Mouse (Mus musculus) forelimb bud, embryonic 11.5 days (tissue): Measurements from ENCODE around the gene Nrxn3.
A peak's percentile ranks its signal among the peaks of the same experiment; 100 is the strongest.

Experiments
- DNase-seq: peaks from one replicate; pipeline ENCODE4 v3.0.0-alpha.2; 2012; ENCODE audit warnings: low read depth, low spot score

Gene Nrxn3

DNA sequence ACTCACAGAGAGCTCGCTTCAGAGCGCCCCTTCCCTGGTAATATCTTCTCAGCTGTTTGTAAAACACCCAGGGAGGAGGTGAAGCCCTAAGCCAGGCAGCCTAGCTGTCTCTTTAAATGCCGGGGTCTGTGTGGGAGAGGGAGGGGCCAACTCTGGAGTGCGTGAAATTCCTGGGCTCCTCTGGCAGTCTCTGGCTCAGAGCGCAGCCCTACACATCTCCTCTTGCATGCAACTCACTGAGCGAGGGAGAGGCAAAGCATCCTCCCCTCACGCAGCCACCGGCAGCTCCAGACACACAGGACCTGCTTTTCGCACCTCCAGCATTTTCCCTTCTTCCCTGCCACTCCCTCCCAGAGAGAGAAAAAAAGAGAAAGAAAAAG, at the start of gene Nrxn3:
Gene Nrxn3, plus strand, starts transcription at position 186 of the 380 bp plus-strand sequence.
- peak; percentile 54 for DNase-seq

DNA sequence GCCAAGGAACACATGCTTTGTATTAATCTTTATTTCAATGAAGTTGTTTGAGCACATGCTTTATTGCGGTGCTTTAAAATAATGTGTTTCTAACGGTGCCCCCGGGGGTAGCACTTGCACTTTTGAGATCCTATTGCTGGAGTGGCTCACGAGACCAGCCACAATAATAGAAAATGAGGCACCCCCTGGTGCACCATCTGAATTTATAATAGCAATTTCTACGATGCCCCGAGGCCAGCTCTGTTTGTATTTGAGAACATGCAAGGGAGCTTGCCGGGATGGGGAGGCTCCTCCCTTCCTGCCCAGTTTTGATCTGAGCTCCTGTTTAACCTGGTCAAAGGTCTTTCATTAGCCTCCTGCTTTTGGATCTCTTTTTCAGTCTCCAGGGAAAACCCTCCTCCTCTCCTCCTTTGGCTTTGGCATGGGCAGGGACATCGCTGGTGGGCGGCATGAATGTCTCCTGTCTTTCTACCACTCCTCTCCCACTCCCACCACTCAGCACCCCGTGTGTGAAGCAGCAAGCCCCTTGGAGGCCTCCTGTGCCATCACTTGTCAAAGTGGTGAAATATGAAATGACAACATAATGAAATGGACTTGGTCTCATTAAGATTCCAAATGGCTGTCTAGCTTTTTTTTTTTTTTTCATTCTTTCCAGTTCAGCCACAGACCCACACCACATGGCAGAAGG, 18.4 kb upstream of the Nrxn3 start:
- DNase-seq: peak; percentile 24

DNA sequence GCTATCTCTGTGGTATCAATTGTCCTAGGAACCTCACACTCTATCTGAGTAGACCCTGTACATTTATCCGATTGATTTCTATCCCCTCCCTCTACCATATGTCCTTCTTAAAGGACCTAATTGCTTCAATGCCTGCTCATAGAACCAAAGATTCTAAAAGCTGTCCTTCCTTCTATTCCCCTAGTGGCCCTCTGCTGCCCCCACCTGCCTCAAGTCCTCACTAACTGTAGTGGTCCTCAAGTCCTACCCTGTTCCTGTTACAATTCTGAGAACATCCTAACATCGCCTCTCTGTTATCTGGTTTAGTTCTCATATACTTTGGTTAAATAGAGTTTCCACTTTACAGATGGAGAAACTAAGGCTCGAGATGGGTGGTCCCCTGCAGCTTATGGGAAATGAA, 16.7 kb upstream of the Nrxn3 start:
- no peak for DNase-seq

DNA sequence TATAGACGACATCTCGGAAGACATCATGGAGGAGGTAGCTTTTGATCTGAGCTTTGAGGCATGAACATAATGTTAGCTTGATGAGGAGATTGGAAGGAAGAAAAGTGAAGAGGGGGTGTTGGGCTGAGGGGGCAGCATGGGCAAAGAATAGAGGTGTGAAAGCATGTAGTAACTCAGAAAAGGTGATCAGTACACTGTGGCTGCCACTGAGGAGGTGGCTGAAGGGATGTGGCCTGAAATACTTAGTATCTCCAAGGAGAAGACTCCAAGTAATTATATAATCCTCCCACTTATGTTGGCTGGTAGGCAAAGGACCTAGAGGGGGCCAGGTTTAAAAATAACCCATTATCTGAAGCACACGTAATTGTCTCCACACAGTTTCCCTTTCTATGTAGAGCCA, 14.9 kb upstream of the Nrxn3 start:
- DNase-seq: no peak

DNA sequence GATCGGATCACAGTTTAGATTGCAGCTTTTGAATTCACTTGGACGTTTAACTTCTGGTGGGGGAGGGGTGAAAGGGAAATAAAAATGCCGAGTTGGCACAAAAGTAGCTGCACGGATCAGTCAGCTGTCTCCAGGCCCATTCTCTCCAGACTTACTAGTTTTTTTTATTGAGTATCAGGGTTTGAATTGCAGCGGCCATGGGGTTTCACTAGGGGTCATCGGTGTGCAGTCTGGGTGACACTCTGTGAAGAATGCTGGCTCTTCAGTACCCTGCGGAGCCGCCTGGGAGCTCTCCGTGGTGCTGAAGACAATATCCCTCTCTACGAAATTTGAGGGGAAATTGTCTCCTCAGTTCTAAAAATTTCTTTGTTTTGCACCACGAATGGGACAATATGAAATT, 13.5 kb upstream of the Nrxn3 start:
- peak; percentile 85 for DNase-seq

DNA sequence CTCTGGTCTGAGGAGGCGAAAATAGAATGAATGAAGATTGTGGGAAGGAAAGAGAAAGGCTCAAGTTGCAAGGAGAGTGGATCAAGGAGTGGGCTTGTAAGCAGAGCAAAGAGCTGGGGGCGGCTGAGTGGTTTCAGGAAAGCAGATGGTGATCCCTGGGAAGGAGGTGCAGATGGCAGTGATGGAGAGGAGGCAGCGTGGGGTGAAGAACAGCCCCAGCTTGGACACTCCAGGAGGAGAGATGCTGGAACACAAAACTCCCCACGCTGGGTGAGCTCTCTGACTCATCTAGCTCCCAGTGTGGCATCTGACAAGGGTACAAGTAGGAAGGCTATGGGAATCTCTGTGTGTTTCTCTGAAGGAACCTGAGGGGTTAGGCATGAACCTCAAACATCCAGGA, 9.2 kb upstream of the Nrxn3 start:
- DNase-seq: no peak

DNA sequence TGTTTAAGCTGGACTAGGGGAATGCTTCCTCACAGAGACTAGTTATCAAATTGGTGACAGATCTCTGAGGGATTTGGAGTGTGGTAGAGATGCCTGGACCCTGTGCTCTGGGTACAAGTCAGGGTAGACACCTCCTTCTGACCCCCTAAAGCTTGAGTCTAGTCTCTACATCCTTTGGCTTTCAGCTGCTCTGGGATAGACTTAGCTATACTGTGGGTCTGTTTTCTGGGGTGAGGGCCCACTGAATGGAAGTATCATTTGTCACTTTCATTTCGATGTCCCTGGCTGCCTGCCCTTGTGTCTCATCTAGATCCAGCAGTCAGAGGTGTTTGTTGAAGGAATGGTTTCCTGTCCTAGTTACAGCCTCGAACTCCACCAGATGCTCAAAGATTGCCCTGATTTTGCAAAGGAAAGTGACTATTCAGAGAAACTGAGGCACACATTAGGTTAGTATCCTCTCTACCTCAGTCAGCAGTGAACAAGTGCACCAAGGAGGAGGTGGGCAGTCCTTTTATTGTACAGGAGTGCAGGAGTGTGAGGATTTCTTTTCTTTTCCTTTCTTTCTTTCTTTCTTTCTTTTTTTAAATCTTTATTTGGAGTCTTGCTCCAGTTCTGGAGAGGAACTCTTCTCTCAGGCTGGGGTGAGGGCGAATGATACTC, 515 bp upstream of the Nrxn3 start:
- DNase-seq: no peak

DNA sequence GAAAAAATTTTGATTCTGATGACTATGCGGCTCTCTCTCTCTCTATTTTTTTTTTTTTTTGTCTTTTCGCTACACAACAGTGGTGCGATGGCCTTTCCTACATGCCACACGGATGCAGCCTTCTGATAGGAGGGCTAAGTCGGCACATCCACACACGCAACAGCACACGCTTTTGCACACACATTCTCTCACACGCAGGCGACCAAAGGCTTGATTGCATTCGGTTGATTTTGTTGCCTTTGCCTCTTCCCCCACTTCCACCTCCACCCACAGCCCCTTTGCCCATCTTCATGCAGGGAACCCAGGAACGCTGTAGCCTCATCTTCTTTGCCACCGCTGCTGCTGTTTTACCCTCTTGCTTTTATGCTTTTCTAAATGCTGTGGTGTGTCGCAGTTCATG, 3.6 kb downstream of the Nrxn3 start:
- no peak for DNase-seq

DNA sequence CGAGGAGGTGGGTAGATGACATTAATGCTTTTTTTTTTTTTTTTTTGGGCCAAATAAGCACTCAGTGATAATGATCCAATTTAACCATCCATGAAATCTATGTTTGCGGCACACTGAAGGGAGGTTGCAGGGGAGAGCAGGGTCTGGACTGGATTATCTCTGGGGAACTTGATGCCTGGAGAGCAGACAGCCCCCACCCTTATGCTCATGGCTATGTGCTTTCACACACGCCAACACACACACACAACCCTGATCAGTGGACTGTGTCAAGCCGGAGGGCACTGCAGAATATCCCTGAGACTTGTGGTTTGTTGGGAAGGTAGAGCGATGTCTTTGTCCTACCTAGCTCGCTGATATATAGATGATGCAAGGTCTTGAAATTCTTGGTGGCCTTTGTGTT, 4.1 kb downstream of the Nrxn3 start:
- no peak for DNase-seq

DNA sequence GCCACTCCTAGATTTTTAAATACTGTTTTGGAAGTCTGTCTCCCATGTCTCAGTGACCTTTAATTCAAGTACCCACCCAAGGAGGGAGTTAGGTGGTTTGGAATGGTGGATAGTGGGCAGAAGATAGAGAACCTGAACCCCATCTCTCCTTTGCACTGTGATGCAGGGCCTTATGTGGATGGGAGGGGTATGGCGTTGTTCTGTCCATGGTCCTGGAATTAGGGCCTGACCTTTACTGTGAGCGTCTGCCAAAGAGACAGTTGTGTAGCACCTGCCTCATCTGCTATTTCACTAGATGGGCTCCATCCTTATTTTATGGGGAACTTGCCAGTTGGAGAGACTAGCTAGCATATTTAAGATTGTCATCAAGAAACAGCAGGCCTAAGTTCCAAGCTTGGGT, 8.0 kb downstream of the Nrxn3 start:
- no peak for DNase-seq

DNA sequence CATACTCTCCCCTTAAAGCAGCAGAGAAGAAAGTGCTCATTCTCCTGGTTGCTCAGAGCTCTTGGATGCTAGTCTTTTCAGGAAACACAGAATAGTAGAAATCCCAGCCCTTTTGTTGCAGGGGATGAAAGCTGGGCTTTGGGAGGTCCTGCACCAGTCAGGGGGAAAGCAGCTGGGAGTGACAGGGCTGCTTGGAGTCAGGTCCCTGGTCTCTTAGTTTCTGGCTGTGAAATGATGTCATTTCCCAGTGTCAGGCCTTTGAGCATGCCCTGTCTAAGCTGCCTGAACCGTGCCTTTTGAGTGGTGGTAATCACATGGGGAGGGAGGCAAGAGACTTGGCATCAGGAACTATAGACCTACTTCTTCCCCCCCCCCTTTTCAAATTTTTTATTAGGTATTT, 12.4 kb downstream of the Nrxn3 start:
- no peak for DNase-seq

DNA sequence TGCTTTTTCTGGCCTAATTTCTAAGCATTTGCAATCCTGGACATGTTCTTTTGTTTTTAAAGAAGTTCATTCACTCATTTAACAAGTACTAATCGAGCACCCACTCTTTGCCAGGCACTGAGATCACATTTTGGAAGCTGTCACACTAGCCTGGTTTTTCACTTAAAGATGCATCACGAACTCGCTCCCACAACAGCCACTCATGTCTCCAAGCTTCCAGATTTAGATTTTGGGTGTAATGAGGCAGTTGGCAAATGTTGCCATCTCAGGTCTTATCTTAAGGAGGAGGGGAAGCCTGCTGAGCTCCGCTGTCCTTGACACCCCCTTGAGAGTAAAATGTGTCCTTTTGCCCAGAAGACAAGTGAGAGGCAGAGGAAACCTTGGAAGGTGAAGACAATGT, 14.4 kb downstream of the Nrxn3 start:
- no peak for DNase-seq

DNA sequence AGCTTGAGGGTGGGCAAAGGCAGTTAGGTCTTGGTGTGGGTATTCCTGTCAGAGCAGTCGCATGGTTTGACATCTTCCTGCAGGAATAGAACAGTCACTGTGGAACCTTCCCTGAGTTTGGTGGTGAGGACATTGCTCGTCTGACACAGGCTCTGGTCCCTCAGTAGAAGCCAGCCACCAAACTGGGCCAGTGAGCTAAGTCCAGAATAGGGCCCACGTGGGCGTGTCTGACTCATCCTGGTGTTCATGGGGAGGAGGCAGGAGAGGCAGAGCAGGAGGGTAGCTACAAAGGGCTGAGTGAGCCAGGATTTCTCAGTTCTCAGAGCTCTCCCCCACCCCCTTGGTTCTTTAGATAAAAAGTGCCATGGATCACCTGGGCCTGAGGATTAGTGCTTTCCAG, 15.9 kb downstream of the Nrxn3 start:
- DNase-seq: no peak

DNA sequence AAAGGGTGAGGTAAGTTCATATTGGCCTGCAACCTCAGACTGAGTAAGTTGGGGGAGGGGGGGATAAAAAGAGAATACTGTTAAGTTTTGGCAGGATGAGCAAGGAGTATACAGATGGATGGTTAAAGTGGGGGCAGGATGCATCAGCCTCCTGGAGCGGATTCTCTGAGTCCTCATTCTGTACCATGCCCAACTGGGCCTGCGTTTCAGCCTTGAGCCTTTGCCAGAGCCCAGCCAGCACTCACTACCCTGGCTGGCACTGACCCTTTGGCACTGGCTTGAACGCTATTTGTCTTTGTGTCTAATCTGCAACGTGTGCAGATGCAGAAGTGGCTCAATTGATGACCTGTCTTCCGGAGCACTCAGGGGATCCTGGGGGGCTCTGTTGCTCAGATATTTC, 24.1 kb downstream of the Nrxn3 start:
- no peak for DNase-seq

DNA sequence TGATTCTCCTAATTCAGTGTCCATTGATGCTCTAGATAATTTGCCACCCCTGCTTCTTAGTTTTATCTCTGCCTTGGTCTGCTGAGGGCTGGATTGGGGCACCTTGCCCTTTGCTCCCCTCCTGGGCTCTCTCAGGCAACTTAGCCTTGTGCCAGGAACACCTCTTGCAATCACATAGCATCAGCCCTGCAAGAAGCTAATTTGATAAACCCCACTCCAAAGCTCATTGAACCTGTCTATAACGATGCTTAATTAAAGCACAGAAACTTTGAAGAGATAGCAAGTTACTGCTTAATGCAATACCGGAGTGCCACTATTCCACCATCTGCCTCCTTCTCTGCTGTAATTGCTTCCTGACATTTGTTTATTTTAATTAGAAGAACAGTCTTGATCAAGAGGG, 42.1 kb downstream of the Nrxn3 start:
- no peak for DNase-seq

DNA sequence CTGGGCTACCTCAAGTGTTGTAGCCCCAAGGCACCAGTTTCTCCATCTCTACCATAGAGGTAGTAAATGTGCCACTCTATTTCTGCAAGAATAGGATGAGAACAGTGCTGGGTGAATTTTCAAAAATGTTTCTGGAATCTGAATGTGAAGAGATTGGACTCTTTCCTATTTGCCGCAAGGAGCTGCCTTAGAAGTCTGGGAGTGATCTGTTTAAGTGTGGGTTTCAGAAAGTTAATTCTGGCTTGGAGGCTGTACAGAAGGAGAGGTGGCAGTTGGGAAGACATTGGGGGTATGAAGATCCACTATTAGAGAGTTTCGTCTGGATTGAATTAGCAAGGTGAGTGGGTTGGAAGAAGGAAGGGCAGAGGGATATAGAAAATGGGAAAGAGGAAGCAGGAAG, 52.0 kb downstream of the Nrxn3 start:
- no peak for DNase-seq

DNA sequence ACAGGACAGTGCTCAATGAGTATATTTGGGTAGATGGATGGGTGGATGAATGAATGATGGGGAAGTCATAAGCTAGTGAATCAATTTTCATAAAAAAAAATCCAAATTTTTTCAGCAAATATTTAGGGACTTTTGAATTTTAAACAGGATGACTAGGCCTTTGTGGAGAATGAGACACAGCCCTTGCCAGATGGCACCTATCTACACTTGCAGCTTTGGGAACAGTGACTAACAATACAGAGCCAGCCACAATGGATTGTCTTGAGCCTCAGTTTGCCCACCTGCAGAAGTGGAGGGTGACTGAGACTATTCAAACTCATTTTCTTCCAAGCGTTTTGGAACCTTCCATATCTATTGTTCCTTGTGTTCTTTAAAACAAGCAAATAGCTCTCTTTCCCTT, 55.4 kb downstream of the Nrxn3 start:
- DNase-seq: no peak

DNA sequence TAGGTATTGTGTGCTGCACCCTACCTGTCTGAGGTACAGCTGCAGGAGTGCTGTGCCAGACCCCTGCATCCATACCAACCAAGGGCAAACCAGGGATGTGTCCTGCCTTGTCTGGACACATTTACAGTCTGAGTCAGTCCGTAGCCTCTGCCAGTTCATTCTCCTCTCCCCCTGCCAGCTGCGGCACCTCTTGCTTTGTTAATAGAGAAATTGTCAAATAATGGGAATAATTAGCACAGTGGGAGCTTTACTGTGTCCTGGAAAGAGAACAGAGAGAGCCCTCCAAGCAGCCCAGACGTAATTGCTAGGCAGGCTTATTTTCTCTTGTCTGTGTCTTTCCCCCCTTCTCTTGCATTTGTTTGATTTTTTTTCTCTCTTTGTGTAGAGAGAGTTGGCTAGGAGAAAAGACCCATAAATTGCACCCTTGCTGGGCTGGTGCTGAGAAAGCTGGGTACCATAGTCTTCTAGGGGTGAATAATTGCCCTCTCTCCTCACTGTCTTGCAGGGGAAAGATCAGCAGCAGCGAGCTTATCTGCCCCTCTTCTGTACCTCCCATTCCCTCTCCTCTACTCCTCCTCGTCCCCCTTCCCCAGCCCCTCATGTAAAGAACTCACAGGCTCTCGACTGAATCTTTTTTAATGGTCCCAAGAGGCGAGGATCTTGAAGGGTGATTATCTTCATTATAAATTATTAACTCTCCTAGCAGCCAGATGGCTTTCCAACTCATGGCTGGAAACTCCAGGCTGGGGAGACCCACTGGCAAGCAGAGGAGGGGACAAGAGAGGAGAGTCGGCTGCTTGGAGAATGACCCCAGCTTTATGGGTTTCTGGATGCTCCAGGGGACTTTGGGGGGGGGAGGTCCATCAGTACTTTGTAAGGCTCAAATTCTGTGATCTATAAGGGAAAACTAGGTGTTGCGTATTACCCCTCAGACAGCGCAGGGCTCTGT, 61.8 kb downstream of the Nrxn3 start:
- no peak for DNase-seq

DNA sequence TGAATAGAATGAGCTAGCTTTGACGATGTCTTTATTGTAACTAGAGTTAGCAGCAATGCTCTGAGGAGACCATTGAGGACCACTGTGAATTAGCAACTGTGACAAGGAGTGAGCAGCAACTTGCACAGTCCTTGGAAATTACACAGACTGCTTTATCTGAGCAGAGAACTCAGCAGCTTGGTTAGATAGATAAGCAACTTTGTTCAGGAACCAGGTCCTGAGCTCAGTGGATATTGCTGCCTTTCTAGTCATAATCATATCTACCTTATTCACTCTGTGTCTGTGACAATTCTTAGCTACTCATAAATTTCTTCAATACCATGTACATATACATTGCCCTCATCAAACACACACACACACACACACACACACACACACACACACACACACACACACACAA, 70.6 kb downstream of the Nrxn3 start:
- DNase-seq: no peak

DNA sequence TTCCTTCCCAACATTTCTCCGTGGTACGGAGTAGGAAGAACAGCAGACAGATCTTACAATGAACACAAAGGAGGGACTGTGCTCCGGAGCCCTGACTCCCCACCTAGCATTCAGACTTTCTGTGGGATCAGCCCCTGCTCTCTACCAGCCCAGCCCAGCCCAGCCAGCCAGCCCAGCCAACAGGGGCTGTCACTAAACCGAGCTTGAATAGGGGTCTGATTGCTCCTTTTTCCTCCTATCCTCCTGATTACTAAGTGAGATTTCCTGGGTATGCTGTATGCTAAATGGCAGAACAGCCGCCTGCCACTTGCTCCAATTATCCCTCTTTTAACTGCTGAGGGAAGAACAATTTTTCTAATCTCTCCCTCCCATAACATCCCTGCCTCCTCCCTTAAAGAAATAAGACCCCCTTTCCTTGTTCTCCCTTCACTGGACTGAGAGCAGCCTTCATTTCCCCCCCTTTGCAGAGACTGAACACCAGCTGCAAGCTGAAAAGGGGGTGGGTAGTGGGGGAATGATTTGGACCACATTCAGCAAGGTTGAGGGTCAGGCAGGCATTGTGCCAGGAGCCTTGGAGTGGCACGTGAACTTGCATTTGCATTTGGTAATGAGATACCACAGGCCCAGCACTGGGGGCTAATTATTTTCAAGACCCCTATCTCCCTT, 78.4 kb downstream of the Nrxn3 start:
- DNase-seq: no peak

DNA sequence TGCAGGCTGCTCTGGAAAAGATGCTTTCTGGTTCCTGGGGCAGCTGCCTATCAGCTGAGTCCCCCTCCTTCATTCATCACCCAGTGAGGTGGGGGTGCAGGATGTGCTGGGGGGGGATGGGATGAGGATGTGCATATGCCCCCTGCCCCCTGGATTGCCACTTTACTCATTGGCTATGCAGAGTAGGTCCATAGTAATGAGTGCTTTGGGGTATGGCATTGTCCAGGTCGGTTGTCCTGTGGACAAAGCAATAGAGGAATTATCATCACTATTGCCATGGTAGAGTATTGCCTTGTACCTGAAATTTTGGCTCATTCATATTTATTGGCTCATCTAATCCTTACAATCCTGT, 79.0 kb downstream of the Nrxn3 start:
- no peak for DNase-seq

DNA sequence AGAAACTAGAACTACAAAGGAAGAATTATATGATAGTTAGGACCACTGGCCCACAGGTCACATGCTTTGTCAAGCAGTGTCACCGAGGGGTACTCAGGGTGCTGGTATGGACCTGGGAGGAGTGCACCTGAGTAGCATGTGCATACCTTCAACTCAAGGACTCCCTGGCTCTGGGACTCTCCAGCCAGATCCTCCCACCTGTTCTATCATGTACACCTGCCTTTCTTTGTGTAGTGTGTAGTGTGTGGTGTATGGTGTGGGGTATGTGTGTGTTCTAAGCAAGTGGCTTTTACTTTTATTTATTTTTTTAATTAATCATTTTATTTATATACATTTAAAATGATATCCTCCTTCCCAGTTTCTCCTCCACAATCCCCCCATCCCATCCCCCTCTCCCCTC, 86.3 kb downstream of the Nrxn3 start:
- no peak for DNase-seq
